Mouse (Mus musculus): Measurements from ENCODE around the gene Arhgap25.
A peak's percentile ranks its signal among the peaks of the same experiment; 100 is the strongest.
"Not testable (repeated sequence)": the region's sequence is repeated elsewhere in the genome, so short reads cannot be mapped to it uniquely, and the experiment has no call there.

The Arhgap25 gene

GRCm38 (mm10) chr6:87536270-87536669, 3.2 kb upstream of the Arhgap25 start:
- no peak for DNase-seq (ENCODE audit: inconsistent age in 2 of 2, low spot score in 1 of 2)

GRCm38 (mm10) chr6:87535651-87536050, 2.6 kb upstream of the Arhgap25 start:
- no peak for DNase-seq (ENCODE audit: inconsistent age in 2 of 2, low spot score in 1 of 2)

- peak in 1 of 2 experiments; percentile 32 for DNase-seq (ENCODE audit: inconsistent age in 2 of 2, low spot score in 1 of 2)
Measured at GRCm38 (mm10) chr6:87534855-87535575, 2.0 kb upstream of the Arhgap25 start.

- no peak for DNase-seq (ENCODE audit: inconsistent age in 2 of 2, low spot score in 1 of 2)
Measured at GRCm38 (mm10) chr6:87531456-87532015, 1.5 kb downstream of the Arhgap25 start.

- DNase-seq (ENCODE audit: inconsistent age in 2 of 2, low spot score in 1 of 2), result no peak
Measured at GRCm38 (mm10) chr6:87530386-87530785, 2.7 kb downstream of the Arhgap25 start.

GRCm38 (mm10) chr6:87527846-87528557, 5.1 kb downstream of the Arhgap25 start:
- no peak for DNase-seq (ENCODE audit: inconsistent age in 2 of 2, low spot score in 1 of 2)

- no peak for DNase-seq (ENCODE audit: inconsistent age in 2 of 2, low spot score in 1 of 2)
Measured at GRCm38 (mm10) chr6:87527366-87527765, 5.7 kb downstream of the Arhgap25 start.

GRCm38 (mm10) chr6:87525126-87525525, 7.9 kb downstream of the Arhgap25 start:
- DNase-seq (ENCODE audit: inconsistent age in 2 of 2, low spot score in 1 of 2), result no peak

- no peak for DNase-seq (ENCODE audit: inconsistent age in 2 of 2, low spot score in 1 of 2)
Measured at GRCm38 (mm10) chr6:87524281-87524680, 8.8 kb downstream of the Arhgap25 start.

- no peak for DNase-seq (ENCODE audit: inconsistent age in 2 of 2, low spot score in 1 of 2)
Measured at GRCm38 (mm10) chr6:87523736-87524135, 9.3 kb downstream of the Arhgap25 start.

GRCm38 (mm10) chr6:87523085-87523484, 10.0 kb downstream of the Arhgap25 start:
- DNase-seq (ENCODE audit: inconsistent age in 2 of 2, low spot score in 1 of 2), result peak in 1 of 2 experiments; percentile 26

- peak; percentile 30 to 83 for DNase-seq (ENCODE audit: inconsistent age in 2 of 2, low spot score in 1 of 2)
Measured at GRCm38 (mm10) chr6:87522236-87522635, 10.8 kb downstream of the Arhgap25 start.

GRCm38 (mm10) chr6:87521705-87522104, 11.4 kb downstream of the Arhgap25 start:
- DNase-seq (ENCODE audit: inconsistent age in 2 of 2, low spot score in 1 of 2), result not testable (repeated sequence)

GRCm38 (mm10) chr6:87520572-87520971, 12.5 kb downstream of the Arhgap25 start:
- no peak for DNase-seq (ENCODE audit: inconsistent age in 2 of 2, low spot score in 1 of 2)

GRCm38 (mm10) chr6:87519809-87520208, 13.2 kb downstream of the Arhgap25 start:
- peak in 1 of 2 experiments; percentile 31 for DNase-seq (ENCODE audit: inconsistent age in 2 of 2, low spot score in 1 of 2)

GRCm38 (mm10) chr6:87518622-87519021, 14.4 kb downstream of the Arhgap25 start:
- DNase-seq (ENCODE audit: inconsistent age in 2 of 2, low spot score in 1 of 2), result no peak

- DNase-seq (ENCODE audit: inconsistent age in 2 of 2, low spot score in 1 of 2), result no peak
Measured at GRCm38 (mm10) chr6:87517753-87518409, 15.2 kb downstream of the Arhgap25 start.

- DNase-seq (ENCODE audit: inconsistent age in 2 of 2, low spot score in 1 of 2), result no peak
Measured at GRCm38 (mm10) chr6:87514321-87514720, 18.7 kb downstream of the Arhgap25 start.

- DNase-seq (ENCODE audit: inconsistent age in 2 of 2, low spot score in 1 of 2), result peak; percentile 50 to 84
Measured at GRCm38 (mm10) chr6:87513046-87513767, 19.9 kb downstream of the Arhgap25 start.

GRCm38 (mm10) chr6:87510999-87511398, 22.1 kb downstream of the Arhgap25 start:
- no peak for DNase-seq (ENCODE audit: inconsistent age in 2 of 2, low spot score in 1 of 2)

GRCm38 (mm10) chr6:87509806-87510205, 23.3 kb downstream of the Arhgap25 start:
- DNase-seq (ENCODE audit: inconsistent age in 2 of 2, low spot score in 1 of 2), result no peak

Data from adrenal gland, adult (tissue).